Mouse (Mus musculus) layer of hippocampus, postnatal 36 days (tissue): ENCODE results near the gene AC109138.7. TPM values are rescaled to one million over a fixed set of nuclear protein-coding genes. Genes with fewer than 3 reads are reported as not detected.
"Not testable (repeated sequence)": the region's sequence is repeated elsewhere in the genome, so short reads cannot be mapped to it uniquely, and the experiment has no call there.

Experiments used
- DNase-seq, 2 experiments: peaks; one replicate each; pipeline ENCODE4 v3.0.0; 2022
- total RNA-seq, 2 experiments: library from RNA; stranded (reverse); gene quantifications; 2 replicates each; pipeline ENCODE4 v1.2.3; 2021

The AC109138.7 gene
- total RNA-seq, 2 experiments from 2014 or later: not detected

GRCm38 (mm10) chr19:4218784-4219183 is 4.6 kb downstream of the AC109138.7 start:
- DNase-seq: no peak

GRCm38 (mm10) chr19:4219943-4220342 is 5.8 kb downstream of the AC109138.7 start:
- no peak for DNase-seq

- no peak for DNase-seq
Observed at GRCm38 (mm10) chr19:4220416-4220815, 6.3 kb downstream of the AC109138.7 start.

- DNase-seq: no peak
Observed at GRCm38 (mm10) chr19:4220957-4221743, 7.0 kb downstream of the AC109138.7 start.

- DNase-seq: no peak
Observed at GRCm38 (mm10) chr19:4222165-4222564, 8.0 kb downstream of the AC109138.7 start.

- no peak for DNase-seq
Observed at GRCm38 (mm10) chr19:4226779-4227178, 12.6 kb downstream of the AC109138.7 start.

GRCm38 (mm10) chr19:4227446-4227845 is 13.3 kb downstream of the AC109138.7 start:
- DNase-seq: no peak

GRCm38 (mm10) chr19:4227894-4228678 is 13.9 kb downstream of the AC109138.7 start:
- DNase-seq: peak; percentile 64 to 71

- no peak for DNase-seq
Observed at GRCm38 (mm10) chr19:4228891-4229290, 14.7 kb downstream of the AC109138.7 start.

GRCm38 (mm10) chr19:4229451-4230076 is 15.4 kb downstream of the AC109138.7 start:
- no peak for DNase-seq

GRCm38 (mm10) chr19:4230415-4230814 is 16.3 kb downstream of the AC109138.7 start:
- DNase-seq: no peak

GRCm38 (mm10) chr19:4231253-4232185 is 17.4 kb downstream of the AC109138.7 start, which contains the start of gene Pold4:
Gene Pold4, plus strand, starts transcription at chr19:4231899.
- DNase-seq: peak; percentile 94

GRCm38 (mm10) chr19:4232186-4232572 is 18.0 kb downstream of the AC109138.7 start:
- DNase-seq: no peak

- DNase-seq: no peak
Observed at GRCm38 (mm10) chr19:4232651-4233050, 18.5 kb downstream of the AC109138.7 start.

GRCm38 (mm10) chr19:4234548-4234947 is 20.4 kb downstream of the AC109138.7 start:
- no peak for DNase-seq

GRCm38 (mm10) chr19:4240247-4240668 is 26.1 kb downstream of the AC109138.7 start:
- DNase-seq: no peak

- no peak for DNase-seq
Observed at GRCm38 (mm10) chr19:4242416-4242815, 28.3 kb downstream of the AC109138.7 start.

GRCm38 (mm10) chr19:4244775-4245174 is 30.6 kb downstream of the AC109138.7 start:
- DNase-seq: no peak

- no peak for DNase-seq
Observed at GRCm38 (mm10) chr19:4247010-4247409, 32.9 kb downstream of the AC109138.7 start.

GRCm38 (mm10) chr19:4248683-4249082 is 34.5 kb downstream of the AC109138.7 start:
- DNase-seq: not testable (repeated sequence)

- DNase-seq: no peak
Observed at GRCm38 (mm10) chr19:4254230-4254629, 40.1 kb downstream of the AC109138.7 start.
